Mouse (Mus musculus) thymus, adult 2 months (tissue): Measurements from ENCODE around the gene Tedc1. TPM values are rescaled to one million over a fixed set of nuclear protein-coding genes. Genes with fewer than 3 reads are reported as not detected.

Experiments used
- DNase-seq: peaks from one replicate; pipeline ENCODE4 v3.0.0; 2021
- H3K27ac ChIP-seq: fragments of 200-500 bp; 2 replicates; pipeline ENCODE4 v1.5.1; 2012; ENCODE audit warnings: low read length, control low read depth; ENCODE audit not compliant: control insufficient read depth, insufficient read depth
- H3K27me3 ChIP-seq: fragments of 200-500 bp; 2 replicates; pipeline ENCODE4 v1.6.1; 2012; ENCODE audit warnings: mild to moderate bottlenecking, low read length, moderate library complexity, mixed read lengths; ENCODE audit not compliant: control insufficient read depth, insufficient read depth
- H3K36me3 ChIP-seq: fragments of 200-500 bp; 2 replicates; pipeline ENCODE4 v1.6.1; 2012; ENCODE audit warnings: mild to moderate bottlenecking, low read length, moderate library complexity; ENCODE audit not compliant: control insufficient read depth, insufficient read depth
- H3K4me1 ChIP-seq: fragments of 200-500 bp; replicated peaks from 2 replicates; pipeline ENCODE4 v1.6.1; 2012; ENCODE audit warnings: low read length; ENCODE audit not compliant: control insufficient read depth, insufficient read depth
- H3K4me3 ChIP-seq: fragments of 200-500 bp; 2 replicates; pipeline ENCODE4 v1.5.1; 2012; ENCODE audit warnings: mild to moderate bottlenecking, low read length, control low read depth, moderate library complexity; ENCODE audit not compliant: control insufficient read depth, insufficient read depth
- CTCF ChIP-seq: fragments of 200-500 bp; IDR thresholded peaks from 2 replicates; pipeline ENCODE4 v1.5.1; 2012; ENCODE audit warnings: mild to moderate bottlenecking, control low read depth, low read length, moderate library complexity, borderline replicate concordance; ENCODE audit not compliant: control insufficient read depth, poor library complexity, insufficient read depth; ENCODE audit errors: extremely low read depth
- POLR2A ChIP-seq: fragments of 200-500 bp; IDR thresholded peaks from 2 replicates; pipeline ENCODE4 v1.6.1; 2012; ENCODE audit warnings: mild to moderate bottlenecking, low read length, control low read depth, moderate library complexity; ENCODE audit not compliant: control insufficient read depth, poor library complexity, insufficient read depth; ENCODE audit errors: extremely low read depth
- WGBS: fragments of 180-500 bp; shearing (Covaris S2); methylation state at CpG from one replicate; pipeline ENCODE4 v1.1.7; 2018; 5-methylcytosine and 5-hydroxymethylcytosine counted together
- polyA plus RNA-seq: library from polyadenylated mRNA; depleted of rRNA; stranded (reverse); fragments of >200 nt; gene quantifications from 2 replicates; pipeline ENCODE4 v1.2.3, GENCODE M21; 2012; rRNA removed

Gene Tedc1
- polyA plus RNA-seq, 1 experiment = 96.2 TPM

DNA sequence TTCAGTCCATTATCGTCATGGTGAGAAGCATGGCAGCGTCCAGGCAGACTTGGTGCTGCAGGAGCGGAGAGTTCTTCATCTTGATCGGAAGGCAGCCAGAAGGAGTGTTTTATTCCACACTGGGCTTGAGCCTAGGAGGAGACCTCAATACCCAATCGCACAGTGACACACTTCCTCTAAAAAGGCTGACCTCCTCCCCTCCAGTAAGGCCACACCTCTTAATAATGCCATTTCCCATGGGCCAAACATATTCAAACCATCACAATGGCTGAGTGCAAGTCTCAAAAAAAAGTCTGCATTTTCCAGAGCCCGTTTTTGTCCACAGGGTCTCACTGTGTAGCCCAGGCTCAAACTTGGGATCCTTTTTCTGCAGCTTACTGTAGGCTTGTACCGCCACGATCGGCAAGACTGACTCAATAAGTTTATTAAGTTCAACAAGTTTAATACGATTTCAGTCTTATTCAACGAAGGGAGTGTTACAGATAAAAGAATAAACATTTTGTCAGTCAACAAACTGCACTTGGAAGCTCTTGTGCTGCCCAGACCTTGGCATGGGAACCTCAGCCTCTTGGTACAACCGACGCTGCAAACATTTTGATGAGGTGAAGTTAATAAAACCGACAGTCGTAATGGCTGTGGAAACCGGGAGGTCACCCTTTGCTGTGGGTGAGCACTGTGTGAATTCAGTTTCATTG, 58.9 kb downstream of the Tedc1 start:
- TF ChIP-seq POLR2A (no peak), CTCF (no peak)
- no peak overlapping the region for H3K4me3 ChIP-seq
- no peak overlapping the region for H3K27ac ChIP-seq
- DNase-seq = no peak
- WGBS = 93% methylated on average over 16 of the region's 16 CpGs
- no peaks in the 10 kb centered on the region for H3K36me3 ChIP-seq
- H3K4me1 ChIP-seq = peaks cover 5% of the 10 kb centered on the region
- H3K27me3 ChIP-seq = no peaks in the 10 kb centered on the region

Other genes starting within 250 kb of the Tedc1 start
- gene Jag2, start 226.6 kb upstream of the Tedc1 start, polyA plus RNA-seq = 58.7 and 61.5 TPM in 2 replicates
- 58.8 and 59.6 TPM in 2 replicates for gene Nudt14, start 214.3 kb upstream of the Tedc1 start, polyA plus RNA-seq
- gene Btbd6, start 179.9 kb upstream of the Tedc1 start, polyA plus RNA-seq = 69.7 and 87.6 TPM in 2 replicates
- 247 and 304 TPM in 2 replicates for gene Brf1, start 155.7 kb upstream of the Tedc1 start, polyA plus RNA-seq
- 60.3 and 66.6 TPM in 2 replicates for gene Pacs2, start 141.9 kb upstream of the Tedc1 start, polyA plus RNA-seq
- gene Tex22, start 81.9 kb upstream of the Tedc1 start, polyA plus RNA-seq = 0.31 and 0.66 TPM in 2 replicates
- 163 and 208 TPM in 2 replicates for gene Mta1, start 58.1 kb upstream of the Tedc1 start, polyA plus RNA-seq
- 95.9 and 282 TPM in 2 replicates for gene Crip2, start 16.2 kb upstream of the Tedc1 start, polyA plus RNA-seq
- 904 and 1,218 TPM in 2 replicates for gene Crip1, start 10.1 kb upstream of the Tedc1 start, polyA plus RNA-seq
- 47.6 and 60.9 TPM in 2 replicates for gene Tmem121, start 29.5 kb downstream of the Tedc1 start, polyA plus RNA-seq